Mouse (Mus musculus): ENCODE data around the gene Zfp709. TPM values are rescaled to one million over a fixed set of nuclear protein-coding genes. Genes with fewer than 3 reads are reported as not detected.
"Not testable (repeated sequence)": the region's sequence is repeated elsewhere in the genome, so short reads cannot be mapped to it uniquely, and the experiment has no call there.

Gene Zfp709
- polyA plus RNA-seq, 1 experiment = 0.70 TPM

GRCm38 (mm10) chr8:71926551-71926950 is 44.7 kb downstream of the Zfp709 start:
- Histone ChIP-seq H3K4me3 (replicated peaks; ENCODE audit: control insufficient read depth, low read depth, low read length) (no peak overlapping the region), H3K27ac (ENCODE audit: control insufficient read depth, insufficient read depth, low read depth, low read length, poor library complexity) (no peak overlapping the region), H3K4me1 (ENCODE audit: control insufficient read depth, insufficient read depth, low read length) (no peaks in the 10 kb centered on the region)
- WGBS = 89% methylated on average over 3 of the region's 3 CpGs
- TF ChIP-seq CTCF (IDR thresholded peaks at IDR 0.05; ENCODE audit: control insufficient read depth, insufficient read depth, low read length) = no peak
- TF ChIP-seq POLR2A (IDR thresholded peaks at IDR 0.05; ENCODE audit: borderline replicate concordance, control insufficient read depth, low read depth, low read length) = no peak

- TF ChIP-seq CTCF (IDR thresholded peaks at IDR 0.05; ENCODE audit: control insufficient read depth, insufficient read depth, low read length) (no peak), POLR2A (IDR thresholded peaks at IDR 0.05; ENCODE audit: borderline replicate concordance, control insufficient read depth, low read depth, low read length) (no peak)
- H3K4me1 ChIP-seq (ENCODE audit: control insufficient read depth, insufficient read depth, low read length) = no peaks in the 10 kb centered on the region
- no peak overlapping the region for H3K4me3 ChIP-seq (replicated peaks; ENCODE audit: control insufficient read depth, low read depth, low read length)
- no peak overlapping the region for H3K27ac ChIP-seq (ENCODE audit: control insufficient read depth, insufficient read depth, low read depth, low read length, poor library complexity)
These were observed 46.0 kb downstream of the Zfp709 start for GRCm38 (mm10) chr8:71927779-71928178.

- H3K27ac ChIP-seq (ENCODE audit: control insufficient read depth, insufficient read depth, low read depth, low read length, poor library complexity); H3K4me3 ChIP-seq (replicated peaks; ENCODE audit: control insufficient read depth, low read depth, low read length); H3K4me1 ChIP-seq (ENCODE audit: control insufficient read depth, insufficient read depth, low read length): not testable (repeated sequence)
- 81% methylated on average over 2 of the region's 2 CpGs for WGBS
These were observed 56.2 kb downstream of the Zfp709 start for GRCm38 (mm10) chr8:71938037-71938436.

GRCm38 (mm10) chr8:71940293-71941208 is 58.7 kb downstream of the Zfp709 start:
- 27% methylated on average over 2 of the region's 2 CpGs for WGBS
- peaks cover 5% of the 10 kb centered on the region for H3K4me1 ChIP-seq (ENCODE audit: control insufficient read depth, insufficient read depth, low read length)
- TF ChIP-seq CTCF (IDR thresholded peaks at IDR 0.05; ENCODE audit: control insufficient read depth, insufficient read depth, low read length) = no peak
- no peak for TF ChIP-seq POLR2A (IDR thresholded peaks at IDR 0.05; ENCODE audit: borderline replicate concordance, control insufficient read depth, low read depth, low read length)
- H3K27ac ChIP-seq (ENCODE audit: control insufficient read depth, insufficient read depth, low read depth, low read length, poor library complexity) = peak overlapping the region; percentile 27; the same call in 1 of the 2 replicates
- no peak overlapping the region for H3K4me3 ChIP-seq (replicated peaks; ENCODE audit: control insufficient read depth, low read depth, low read length)

- H3K4me3 ChIP-seq (replicated peaks; ENCODE audit: control insufficient read depth, low read depth, low read length) = no peak overlapping the region
- WGBS = 74% methylated on average over 1 of the region's 1 CpGs
- no peak for TF ChIP-seq POLR2A (IDR thresholded peaks at IDR 0.05; ENCODE audit: borderline replicate concordance, control insufficient read depth, low read depth, low read length)
- no peak for TF ChIP-seq CTCF (IDR thresholded peaks at IDR 0.05; ENCODE audit: control insufficient read depth, insufficient read depth, low read length)
- H3K4me1 ChIP-seq (ENCODE audit: control insufficient read depth, insufficient read depth, low read length) = peaks cover 5% of the 10 kb centered on the region
- H3K27ac ChIP-seq (ENCODE audit: control insufficient read depth, insufficient read depth, low read depth, low read length, poor library complexity) = no peak overlapping the region
These were observed 60.0 kb downstream of the Zfp709 start for GRCm38 (mm10) chr8:71941776-71942175.

Other genes starting within 250 kb of the Zfp709 start
- 0.18 TPM in 1 of 2 replicates, not detected in the other for gene Unc13a, start 210.3 kb upstream of the Zfp709 start, polyA plus RNA-seq (2011; ENCODE audit: insufficient read depth, insufficient read length, low replicate concordance, missing spikeins)
- gene Jak3, start 205.7 kb upstream of the Zfp709 start, polyA plus RNA-seq (2011; ENCODE audit: insufficient read depth, insufficient read length, low replicate concordance, missing spikeins) = 7.5 and 15.6 TPM in 2 replicates
- gene Insl3, start 192.8 kb upstream of the Zfp709 start, polyA plus RNA-seq (2011; ENCODE audit: insufficient read depth, insufficient read length, low replicate concordance, missing spikeins) = 10.2 and 16.7 TPM in 2 replicates
- gene B3gnt3, start 180.2 kb upstream of the Zfp709 start, polyA plus RNA-seq (2011; ENCODE audit: insufficient read depth, insufficient read length, low replicate concordance, missing spikeins) = 1.3 and 2.3 TPM in 2 replicates
- gene Fcho1, start 156.3 kb upstream of the Zfp709 start, polyA plus RNA-seq (2011; ENCODE audit: insufficient read depth, insufficient read length, low replicate concordance, missing spikeins) = 79.3 and 144 TPM in 2 replicates
- 1.1 and 1.9 TPM in 2 replicates for gene Zfp882, start 26.6 kb downstream of the Zfp709 start, polyA plus RNA-seq (2011; ENCODE audit: insufficient read depth, insufficient read length, low replicate concordance, missing spikeins)
- 7.9 and 8.3 TPM in 2 replicates for gene Zfp617, start 26.6 kb downstream of the Zfp709 start, polyA plus RNA-seq (2011; ENCODE audit: insufficient read depth, insufficient read length, low replicate concordance, missing spikeins)
- gene Zfp961, start 69.0 kb downstream of the Zfp709 start, polyA plus RNA-seq (2011; ENCODE audit: insufficient read depth, insufficient read length, low replicate concordance, missing spikeins) = 7.4 and 10.4 TPM in 2 replicates
- 48.0 and 160 TPM in 2 replicates for gene Cyp4f18, start 127.6 kb downstream of the Zfp709 start, polyA plus RNA-seq (2011; ENCODE audit: insufficient read depth, insufficient read length, low replicate concordance, missing spikeins)
- not detected in 2 replicates for gene Olfr372, start 159.2 kb downstream of the Zfp709 start, polyA plus RNA-seq (2011; ENCODE audit: insufficient read depth, insufficient read length, low replicate concordance, missing spikeins)
- not detected in 2 replicates for gene Olfr373, start 201.2 kb downstream of the Zfp709 start, polyA plus RNA-seq (2011; ENCODE audit: insufficient read depth, insufficient read length, low replicate concordance, missing spikeins)
- gene Olfr374, start 225.0 kb downstream of the Zfp709 start, polyA plus RNA-seq (2011; ENCODE audit: insufficient read depth, insufficient read length, low replicate concordance, missing spikeins) = 0.18 and 0.30 TPM in 2 replicates

Measured in bone marrow, adult 2 months (tissue).